Mouse (Mus musculus) forebrain, embryonic 12.5 days (tissue): ENCODE data around the gene Dnajb7. TPM values are rescaled to one million over a fixed set of nuclear protein-coding genes. Genes with fewer than 3 reads are reported as not detected.

ENCODE experiments used
- ATAC-seq: fragments of 200-750 bp; cut with Nextera tagmentation; 2 replicates; pipeline ENCODE4 v1.8.0; 2017; ENCODE audit warnings: moderate TSS enrichment; ENCODE audit not compliant: low FRiP score
- H3K27ac ChIP-seq: fragments of 300-500 bp; sonication (generic); 2 replicates; pipeline ENCODE4 v1.5.1; 2016; ENCODE audit warnings: mild to moderate bottlenecking
- H3K27me3 ChIP-seq: fragments of 300-500 bp; sonication (generic); 2 replicates; pipeline ENCODE4 v1.6.1; 2016; ENCODE audit warnings: mild to moderate bottlenecking
- H3K36me3 ChIP-seq: fragments of 300-500 bp; sonication (generic); replicated peaks from 2 replicates; pipeline ENCODE4 v1.6.1; 2016; ENCODE audit warnings: mild to moderate bottlenecking
- H3K4me1 ChIP-seq: fragments of 300-500 bp; sonication (generic); 2 replicates; pipeline ENCODE4 v1.6.1; 2016
- H3K4me2 ChIP-seq: fragments of 300-500 bp; sonication (generic); 2 replicates; pipeline ENCODE4 v1.6.1; 2016; ENCODE audit warnings: mild to moderate bottlenecking, moderate library complexity
- H3K4me3 ChIP-seq: fragments of 300-500 bp; sonication (generic); replicated peaks from 2 replicates; pipeline ENCODE4 v1.5.1; 2016; ENCODE audit warnings: mild to moderate bottlenecking
- H3K9ac ChIP-seq: fragments of 300-500 bp; sonication (generic); 2 replicates; pipeline ENCODE4 v1.6.1; 2016; ENCODE audit warnings: mild to moderate bottlenecking
- H3K9me3 ChIP-seq: fragments of 300-500 bp; sonication (generic); 2 replicates; pipeline ENCODE4 v1.6.1; 2016
- WGBS: fragments of 180-500 bp; shearing (Covaris S2); methylation state at CpG from one replicate; pipeline ENCODE4 v1.1.7; 2016; 5-methylcytosine and 5-hydroxymethylcytosine counted together
- polyA plus RNA-seq: library from polyadenylated mRNA; unstranded; fragments of >200 nt; fragmentation: Nextera tagmentation; extraction: Ambion mirVana; gene quantifications from 2 replicates; pipeline ENCODE4 v1.2.1, GENCODE M21; 2016

Dnajb7 gene
- polyA plus RNA-seq, 1 experiment from 2014 or later, result 2.4 TPM

- Histone ChIP-seq H3K27me3 (no peaks in the 10 kb centered on the region), H3K9ac (peak within 1 kb of the TSS; percentile 92), H3K4me1 (peaks cover 26% of the 10 kb centered on the region), H3K4me3 (peak within 1 kb of the TSS; percentile 83), H3K36me3 (no peaks in the 10 kb centered on the region), H3K27ac (peak within 1 kb of the TSS; percentile 93), H3K9me3 (no peaks in the 10 kb centered on the region), H3K4me2 (peak within 1 kb of the TSS; percentile 79)
- under 1% methylated on average over 50 of the region's 50 CpGs for whole genome bisulfite sequencing
- peak; percentile 98 for ATAC-seq
Observed at GRCm38 (mm10) chr15:81399638-81400315, 8.3 kb downstream of the Dnajb7 start, which contains the start of the genes St13 and Xpnpep3. TSS of gene St13 (minus strand) at chr15:81400077. TSS of gene Xpnpep3 (plus strand) at chr15:81400138.

- Histone ChIP-seq H3K4me3 (peak overlapping the region; percentile 83), H3K4me2 (peak overlapping the region; percentile 79), H3K36me3 (no peaks in the 10 kb centered on the region), H3K9ac (peak overlapping the region; percentile 92), H3K27me3 (no peaks in the 10 kb centered on the region), H3K4me1 (peaks cover 26% of the 10 kb centered on the region), H3K27ac (peak overlapping the region; percentile 93), H3K9me3 (no peaks in the 10 kb centered on the region)
- ATAC-seq, result no peak
- 0% methylated on average over 21 of the region's 21 CpGs for WGBS
Observed at GRCm38 (mm10) chr15:81399297-81399637, 8.8 kb downstream of the Dnajb7 start.

- Histone ChIP-seq H3K36me3 (no peaks in the 10 kb centered on the region), H3K4me2 (peak overlapping the region; percentile 79), H3K9me3 (no peaks in the 10 kb centered on the region), H3K27me3 (no peaks in the 10 kb centered on the region), H3K4me1 (peaks cover 26% of the 10 kb centered on the region), H3K4me3 (peak overlapping the region; percentile 83), H3K27ac (no peak overlapping the region), H3K9ac (peak overlapping the region; percentile 92; the same call in 1 of the 2 replicates)
- no peak for ATAC-seq
Observed at GRCm38 (mm10) chr15:81398189-81398588, 9.9 kb downstream of the Dnajb7 start.

GRCm38 (mm10) chr15:81394211-81394915 is 13.7 kb downstream of the Dnajb7 start:
- H3K4me1 ChIP-seq, result peaks cover 18% of the 10 kb centered on the region
- 93% methylated on average over 8 of the region's 8 CpGs for WGBS
- no peak for ATAC-seq
- no peaks in the 10 kb centered on the region for H3K9me3 ChIP-seq
- no peaks in the 10 kb centered on the region for H3K27me3 ChIP-seq
- no peak overlapping the region for H3K27ac ChIP-seq
- peaks cover 24% of the 10 kb centered on the region for H3K36me3 ChIP-seq
- H3K9ac ChIP-seq, result no peak overlapping the region
- no peak overlapping the region for H3K4me3 ChIP-seq
- H3K4me2 ChIP-seq, result no peak overlapping the region

GRCm38 (mm10) chr15:81392997-81393396 is 15.1 kb downstream of the Dnajb7 start:
- no peak for ATAC-seq
- peaks cover 36% of the 10 kb centered on the region for H3K36me3 ChIP-seq
- no peaks in the 10 kb centered on the region for H3K9me3 ChIP-seq

GRCm38 (mm10) chr15:81386327-81386726 is 21.8 kb downstream of the Dnajb7 start:
- Histone ChIP-seq H3K4me1 (no peaks in the 10 kb centered on the region), H3K9me3 (no peaks in the 10 kb centered on the region), H3K36me3 (peaks cover 94% of the 10 kb centered on the region), H3K27ac (no peak overlapping the region), H3K27me3 (no peaks in the 10 kb centered on the region), H3K4me2 (no peak overlapping the region), H3K9ac (no peak overlapping the region), H3K4me3 (no peak overlapping the region)
- WGBS, result 90% methylated on average over 5 of the region's 5 CpGs
- no peak for ATAC-seq

More at GRCm38 (mm10) chr15:81392997-81393396, 15.1 kb downstream of the Dnajb7 start:
- Histone ChIP-seq H3K27ac (no peak overlapping the region), H3K27me3 (no peaks in the 10 kb centered on the region), H3K4me3 (no peak overlapping the region), H3K4me1 (peaks cover 11% of the 10 kb centered on the region), H3K4me2 (no peak overlapping the region), H3K9ac (no peak overlapping the region)

- no peak overlapping the region for H3K4me2 ChIP-seq
- H3K9ac ChIP-seq, result no peak overlapping the region
- no peaks in the 10 kb centered on the region for H3K27me3 ChIP-seq
- no peaks in the 10 kb centered on the region for H3K9me3 ChIP-seq
- peaks cover 71% of the 10 kb centered on the region for H3K36me3 ChIP-seq
- WGBS, result 90% methylated on average over 2 of the region's 2 CpGs
- H3K4me1 ChIP-seq, result no peaks in the 10 kb centered on the region
- no peak overlapping the region for H3K4me3 ChIP-seq
- no peak overlapping the region for H3K27ac ChIP-seq
- ATAC-seq, result no peak
Observed at GRCm38 (mm10) chr15:81378845-81379244, 29.3 kb downstream of the Dnajb7 start.

GRCm38 (mm10) chr15:81374621-81375020 is 33.5 kb downstream of the Dnajb7 start:
- Histone ChIP-seq H3K27ac (no peak overlapping the region), H3K4me3 (no peak overlapping the region), H3K27me3 (no peaks in the 10 kb centered on the region), H3K4me2 (no peak overlapping the region), H3K4me1 (no peaks in the 10 kb centered on the region), H3K36me3 (peaks cover 73% of the 10 kb centered on the region), H3K9ac (no peak overlapping the region), H3K9me3 (no peaks in the 10 kb centered on the region)
- no peak for ATAC-seq
- 93% methylated on average over 11 of the region's 11 CpGs for WGBS

- Histone ChIP-seq H3K9me3 (no peaks in the 10 kb centered on the region), H3K36me3 (peaks cover 85% of the 10 kb centered on the region), H3K4me2 (no peak overlapping the region), H3K27ac (no peak overlapping the region), H3K4me3 (no peak overlapping the region), H3K4me1 (no peaks in the 10 kb centered on the region), H3K27me3 (no peaks in the 10 kb centered on the region), H3K9ac (no peak overlapping the region)
- WGBS, result 15% methylated on average over 1 of the region's 1 CpGs
- ATAC-seq, result no peak
Observed at GRCm38 (mm10) chr15:81370356-81370755, 37.7 kb downstream of the Dnajb7 start.

GRCm38 (mm10) chr15:81368601-81369000 is 39.5 kb downstream of the Dnajb7 start:
- ATAC-seq, result no peak
- Histone ChIP-seq H3K9me3 (no peaks in the 10 kb centered on the region), H3K27me3 (no peaks in the 10 kb centered on the region), H3K4me1 (no peaks in the 10 kb centered on the region), H3K27ac (no peak overlapping the region), H3K4me3 (no peak overlapping the region), H3K9ac (no peak overlapping the region), H3K36me3 (peaks cover 85% of the 10 kb centered on the region), H3K4me2 (no peak overlapping the region)
- 91% methylated on average over 1 of the region's 1 CpGs for WGBS

GRCm38 (mm10) chr15:81366241-81366640 is 41.9 kb downstream of the Dnajb7 start:
- H3K36me3 ChIP-seq, result peaks cover 74% of the 10 kb centered on the region
- no peak for ATAC-seq
- H3K9me3 ChIP-seq, result no peaks in the 10 kb centered on the region

GRCm38 (mm10) chr15:81365246-81365645 is 42.9 kb downstream of the Dnajb7 start:
- Histone ChIP-seq H3K27me3 (no peaks in the 10 kb centered on the region), H3K9me3 (no peaks in the 10 kb centered on the region), H3K9ac (no peak overlapping the region), H3K36me3 (peaks cover 64% of the 10 kb centered on the region), H3K27ac (no peak overlapping the region), H3K4me1 (peaks cover 9% of the 10 kb centered on the region), H3K4me3 (no peak overlapping the region), H3K4me2 (no peak overlapping the region)
- 92% methylated on average over 8 of the region's 8 CpGs for WGBS
- ATAC-seq, result no peak

More at GRCm38 (mm10) chr15:81366241-81366640, 41.9 kb downstream of the Dnajb7 start:
- Histone ChIP-seq H3K27ac (no peak overlapping the region), H3K9ac (no peak overlapping the region), H3K4me2 (no peak overlapping the region), H3K4me1 (peaks cover 4% of the 10 kb centered on the region; the same call in 1 of the 2 replicates), H3K27me3 (no peaks in the 10 kb centered on the region), H3K4me3 (no peak overlapping the region)
- 87% methylated on average over 4 of the region's 4 CpGs for WGBS

- Histone ChIP-seq H3K4me3 (no peak overlapping the region), H3K9ac (no peak overlapping the region), H3K4me2 (no peak overlapping the region), H3K27me3 (no peaks in the 10 kb centered on the region), H3K27ac (no peak overlapping the region), H3K9me3 (no peaks in the 10 kb centered on the region), H3K36me3 (peaks cover 54% of the 10 kb centered on the region), H3K4me1 (peaks cover 19% of the 10 kb centered on the region)
- WGBS, result 95% methylated on average over 1 of the region's 1 CpGs
- no peak for ATAC-seq
Observed at GRCm38 (mm10) chr15:81364271-81364670, 43.8 kb downstream of the Dnajb7 start.
